Mouse (Mus musculus): ENCODE results near the gene Prkd2. TPM values are rescaled to one million over a fixed set of nuclear protein-coding genes. Genes with fewer than 3 reads are reported as not detected.

Gene Prkd2
- polyA plus RNA-seq, 1 experiment from 2014 or later: 11.6 TPM

- Histone ChIP-seq H3K27ac (ENCODE audit: low read depth, low read length) (no peak overlapping the region), H3K4me3 (ENCODE audit: low read depth, low read length) (no peak overlapping the region), H3K9ac (ENCODE audit: low read depth, low read length) (no peak overlapping the region), H3K9me3 (replicated peaks; ENCODE audit: control insufficient read depth, low read length) (no peaks in the 10 kb centered on the region), H3K4me2 (no peak overlapping the region), H3K36me3 (ENCODE audit: control insufficient read depth, insufficient read depth, low read length) (peaks cover 35% of the 10 kb centered on the region), H3K27me3 (ENCODE audit: control insufficient read depth, insufficient read depth, low read length) (peaks cover 6% of the 10 kb centered on the region), H3K4me1 (ENCODE audit: control insufficient read depth, insufficient read depth, low read length) (peaks cover 15% of the 10 kb centered on the region)
- ATAC-seq (replicated peaks; ENCODE audit: insufficient number of reproducible peaks, low FRiP score, low TSS enrichment): no peak
- 87% methylated on average over 32 of the region's 32 CpGs for WGBS (ENCODE audit: insufficient replicate concordance)
Measured at GRCm38 (mm10) chr7:16915461-16916340, 73.0 kb downstream of the Prkd2 start.

- H3K36me3 ChIP-seq (ENCODE audit: control insufficient read depth, insufficient read depth, low read length): peaks cover 35% of the 10 kb centered on the region
- H3K9me3 ChIP-seq (replicated peaks; ENCODE audit: control insufficient read depth, low read length): no peaks in the 10 kb centered on the region
- H3K4me3 ChIP-seq (ENCODE audit: low read depth, low read length): no peak overlapping the region
- H3K4me1 ChIP-seq (ENCODE audit: control insufficient read depth, insufficient read depth, low read length): peaks cover 24% of the 10 kb centered on the region
- peaks cover 6% of the 10 kb centered on the region for H3K27me3 ChIP-seq (ENCODE audit: control insufficient read depth, insufficient read depth, low read length)
- H3K4me2 ChIP-seq: no peak overlapping the region
- H3K9ac ChIP-seq (ENCODE audit: low read depth, low read length): no peak overlapping the region
- WGBS (ENCODE audit: insufficient replicate concordance): 63% methylated on average over 30 of the region's 30 CpGs
- no peak overlapping the region for H3K27ac ChIP-seq (ENCODE audit: low read depth, low read length)
- no peak for ATAC-seq (replicated peaks; ENCODE audit: insufficient number of reproducible peaks, low FRiP score, low TSS enrichment)
Measured at GRCm38 (mm10) chr7:16916342-16917265, 73.9 kb downstream of the Prkd2 start.

GRCm38 (mm10) chr7:16917447-16917846, 74.7 kb downstream of the Prkd2 start:
- H3K4me2 ChIP-seq: no peak overlapping the region
- H3K9ac ChIP-seq (ENCODE audit: low read depth, low read length): no peak overlapping the region
- H3K36me3 ChIP-seq (ENCODE audit: control insufficient read depth, insufficient read depth, low read length): peaks cover 35% of the 10 kb centered on the region
- peaks cover 32% of the 10 kb centered on the region for H3K4me1 ChIP-seq (ENCODE audit: control insufficient read depth, insufficient read depth, low read length)
- H3K27ac ChIP-seq (ENCODE audit: low read depth, low read length): no peak overlapping the region
- no peak for ATAC-seq (replicated peaks; ENCODE audit: insufficient number of reproducible peaks, low FRiP score, low TSS enrichment)
- WGBS (ENCODE audit: insufficient replicate concordance): 72% methylated on average over 11 of the region's 11 CpGs
- no peak overlapping the region for H3K4me3 ChIP-seq (ENCODE audit: low read depth, low read length)
- H3K27me3 ChIP-seq (ENCODE audit: control insufficient read depth, insufficient read depth, low read length): peaks cover 3% of the 10 kb centered on the region; the same call in 1 of the 2 replicates
- H3K9me3 ChIP-seq (replicated peaks; ENCODE audit: control insufficient read depth, low read length): no peaks in the 10 kb centered on the region

GRCm38 (mm10) chr7:16918014-16918413, 75.3 kb downstream of the Prkd2 start:
- 89% methylated on average over 9 of the region's 9 CpGs for WGBS (ENCODE audit: insufficient replicate concordance)
- Histone ChIP-seq H3K27me3 (ENCODE audit: control insufficient read depth, insufficient read depth, low read length) (no peaks in the 10 kb centered on the region), H3K27ac (ENCODE audit: low read depth, low read length) (no peak overlapping the region), H3K9ac (ENCODE audit: low read depth, low read length) (no peak overlapping the region), H3K4me1 (ENCODE audit: control insufficient read depth, insufficient read depth, low read length) (peaks cover 36% of the 10 kb centered on the region), H3K9me3 (replicated peaks; ENCODE audit: control insufficient read depth, low read length) (no peaks in the 10 kb centered on the region), H3K4me2 (no peak overlapping the region), H3K4me3 (ENCODE audit: low read depth, low read length) (no peak overlapping the region), H3K36me3 (ENCODE audit: control insufficient read depth, insufficient read depth, low read length) (peaks cover 35% of the 10 kb centered on the region)
- no peak for ATAC-seq (replicated peaks; ENCODE audit: insufficient number of reproducible peaks, low FRiP score, low TSS enrichment)

GRCm38 (mm10) chr7:16918670-16919069, 76.0 kb downstream of the Prkd2 start:
- no peak overlapping the region for H3K9ac ChIP-seq (ENCODE audit: low read depth, low read length)
- H3K36me3 ChIP-seq (ENCODE audit: control insufficient read depth, insufficient read depth, low read length): peaks cover 35% of the 10 kb centered on the region

GRCm38 (mm10) chr7:16919395-16920149, 76.9 kb downstream of the Prkd2 start:
- Histone ChIP-seq H3K9ac (ENCODE audit: low read depth, low read length) (no peak overlapping the region; the same call in 1 of the 2 replicates), H3K27ac (ENCODE audit: low read depth, low read length) (no peak overlapping the region), H3K4me3 (ENCODE audit: low read depth, low read length) (no peak overlapping the region), H3K4me1 (ENCODE audit: control insufficient read depth, insufficient read depth, low read length) (peaks cover 36% of the 10 kb centered on the region), H3K4me2 (no peak overlapping the region), H3K36me3 (ENCODE audit: control insufficient read depth, insufficient read depth, low read length) (peaks cover 35% of the 10 kb centered on the region), H3K9me3 (replicated peaks; ENCODE audit: control insufficient read depth, low read length) (no peaks in the 10 kb centered on the region), H3K27me3 (ENCODE audit: control insufficient read depth, insufficient read depth, low read length) (no peaks in the 10 kb centered on the region)
- 76% methylated on average over 13 of the region's 13 CpGs for WGBS (ENCODE audit: insufficient replicate concordance)
- no peak for ATAC-seq (replicated peaks; ENCODE audit: insufficient number of reproducible peaks, low FRiP score, low TSS enrichment)

More at GRCm38 (mm10) chr7:16918670-16919069, 76.0 kb downstream of the Prkd2 start:
- no peak overlapping the region for H3K4me3 ChIP-seq (ENCODE audit: low read depth, low read length)
- peaks cover 36% of the 10 kb centered on the region for H3K4me1 ChIP-seq (ENCODE audit: control insufficient read depth, insufficient read depth, low read length)
- no peaks in the 10 kb centered on the region for H3K9me3 ChIP-seq (replicated peaks; ENCODE audit: control insufficient read depth, low read length)
- 87% methylated on average over 3 of the region's 3 CpGs for WGBS (ENCODE audit: insufficient replicate concordance)
- ATAC-seq (replicated peaks; ENCODE audit: insufficient number of reproducible peaks, low FRiP score, low TSS enrichment): no peak
- no peak overlapping the region for H3K27ac ChIP-seq (ENCODE audit: low read depth, low read length)
- no peak overlapping the region for H3K4me2 ChIP-seq
- no peaks in the 10 kb centered on the region for H3K27me3 ChIP-seq (ENCODE audit: control insufficient read depth, insufficient read depth, low read length)

All from heart, embryonic 11.5 days (tissue).